25 mouse cellular contexts compared by ENCODE assay signal in the genomic region with DNA sequence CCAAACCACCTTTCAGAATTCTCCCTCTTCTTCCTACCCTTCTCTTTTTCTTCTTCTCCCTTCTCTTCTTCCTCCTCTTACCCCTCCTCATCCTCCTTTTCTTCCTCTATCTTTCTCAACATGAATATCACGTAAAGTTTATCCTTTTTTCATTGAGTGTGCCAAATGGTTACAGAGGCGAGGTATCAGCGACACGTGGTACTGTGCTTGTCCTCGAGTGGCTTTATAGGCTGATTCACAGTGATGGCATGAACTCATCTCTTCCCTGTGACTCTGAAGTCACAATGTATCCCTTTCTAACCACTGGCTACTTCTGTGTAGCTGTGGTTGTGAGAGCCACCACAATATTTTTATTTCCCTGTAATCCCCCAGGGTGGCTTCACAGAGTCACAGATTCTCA.
"Had no signal": no experiment of that assay in that cellular context is flagged by ENCODE, and none has a peak within 500 bp of the region (broad histone marks: within the 10 kb centered on the region; RNA-seq: fewer than 3 reads in every experiment).

No protein-coding gene starts in this region.

- ATAC-seq: hindbrain, postnatal 0 days; intestine, embryonic 16.5 days had no signal

- H3K9me3 ChIP-seq: heart, embryonic 13.5 days; heart, embryonic 15.5 days; hindbrain, embryonic 13.5 days; hindbrain, embryonic 15.5 days; limb, embryonic 12.5 days; liver, embryonic 13.5 days; liver, embryonic 15.5 days had no signal

- H3K4me2 ChIP-seq: heart, embryonic 11.5 days; heart, embryonic 13.5 days; heart, embryonic 15.5 days; hindbrain, embryonic 13.5 days; hindbrain, embryonic 15.5 days; limb, embryonic 12.5 days; liver, embryonic 11.5 days; liver, embryonic 13.5 days; liver, embryonic 15.5 days had no signal

- H3K9ac ChIP-seq: heart, embryonic 13.5 days; heart, embryonic 15.5 days; hindbrain, embryonic 13.5 days; hindbrain, embryonic 15.5 days; limb, embryonic 12.5 days; liver, embryonic 13.5 days; liver, embryonic 15.5 days had no signal

- DNase-seq: gastrocnemius, postnatal 14 days; gastrocnemius, postnatal 36 days; heart, adult 11 months; heart, adult 2 months; heart, postnatal 14 days; heart, postnatal 36 days; kidney, adult 11 months; kidney, adult 2 months; kidney, postnatal 10 days; kidney, postnatal 25 days; kidney, postnatal 4 days; left cerebral cortex, postnatal 4 days; liver; liver, embryonic 13.5 days had no signal

- H3K36me3 ChIP-seq: heart, embryonic 13.5 days; heart, embryonic 15.5 days; hindbrain, embryonic 13.5 days; hindbrain, embryonic 15.5 days; limb, embryonic 12.5 days; liver, embryonic 13.5 days; liver, embryonic 15.5 days had no signal

- H3K27me3 ChIP-seq: heart, embryonic 13.5 days; heart, embryonic 15.5 days; hindbrain, embryonic 13.5 days; hindbrain, embryonic 15.5 days; limb, embryonic 12.5 days; liver, embryonic 13.5 days; liver, embryonic 15.5 days had no signal

- H3K4me3 ChIP-seq: heart, adult 2 months; heart, embryonic 13.5 days; heart, embryonic 15.5 days; hindbrain, embryonic 13.5 days; hindbrain, embryonic 15.5 days; layer of hippocampus, adult 2 months; limb, embryonic 12.5 days; liver, embryonic 13.5 days; liver, embryonic 15.5 days had no signal

- H3K27ac ChIP-seq: heart, adult 2 months; heart, embryonic 13.5 days; heart, embryonic 15.5 days; hindbrain, embryonic 13.5 days; hindbrain, embryonic 15.5 days; hindbrain, postnatal 0 days; layer of hippocampus, adult 2 months; limb, embryonic 12.5 days; liver, embryonic 13.5 days; liver, embryonic 15.5 days had no signal

- H3K4me1 ChIP-seq: heart, embryonic 13.5 days; heart, embryonic 15.5 days; hindbrain, embryonic 13.5 days; hindbrain, embryonic 15.5 days; liver, embryonic 13.5 days; liver, embryonic 15.5 days had no signal
